Mouse (Mus musculus) c-Kit-negative CD71-positive TER-119-positive erythroid progenitor cells, embryonic 14.5 days (primary cell): Measurements from ENCODE around the gene Eif3f.

Experiments
- DNase-seq: peaks from one replicate; pipeline ENCODE4 v3.0.0-alpha.2; 2013; ENCODE audit warnings: low read depth, low spot score

Eif3f gene

DNA sequence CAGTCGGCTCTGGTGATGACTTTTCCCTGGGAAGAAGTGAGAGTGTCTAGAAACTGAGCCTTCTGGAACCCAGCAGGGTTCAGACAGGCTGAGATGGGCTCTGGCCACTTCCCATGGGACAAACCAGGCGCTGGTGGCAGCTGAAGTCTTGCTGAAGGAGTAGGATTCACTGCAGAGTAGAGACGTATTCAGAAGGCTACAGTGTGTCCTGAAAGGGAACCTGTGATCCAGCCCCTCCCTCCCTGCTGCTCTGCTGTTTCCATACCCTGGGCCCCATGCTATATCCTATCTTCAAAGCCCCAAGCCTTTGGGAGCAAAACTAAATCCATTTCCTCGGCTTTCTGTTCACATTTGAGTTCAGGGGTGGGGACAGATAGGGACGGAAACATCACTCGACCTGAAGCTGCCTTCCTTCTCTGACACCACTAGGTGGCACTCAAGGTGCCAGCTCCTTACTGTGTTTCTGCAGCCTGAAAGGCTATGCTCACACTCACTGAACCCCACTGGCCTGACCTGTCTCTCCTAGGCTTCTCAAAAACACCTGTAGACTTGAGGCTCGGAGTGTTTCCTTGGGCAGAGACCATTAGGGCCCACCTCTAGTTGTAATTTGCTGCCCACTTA is 32.6 kb downstream of the Eif3f start:
- no peak for DNase-seq

DNA sequence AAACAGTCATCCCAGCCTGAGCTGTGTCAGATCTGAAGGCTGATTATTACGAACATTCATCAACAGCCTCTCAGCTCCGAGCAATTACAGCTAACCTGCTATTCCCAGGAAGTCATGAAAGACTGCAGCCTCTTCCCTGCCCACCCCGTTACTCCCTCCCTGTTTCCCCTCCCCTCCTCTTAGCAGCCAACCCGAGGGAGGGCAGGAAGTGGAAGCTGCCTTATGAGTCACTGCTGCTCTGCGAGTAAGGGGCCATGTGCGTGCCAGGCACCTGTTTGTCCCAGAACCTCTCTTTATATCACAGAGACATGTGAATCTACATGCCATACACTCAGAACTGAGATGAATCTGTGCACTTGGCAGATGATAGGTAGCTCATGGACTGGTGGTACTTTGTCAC is 34.0 kb downstream of the Eif3f start:
- no peak for DNase-seq

- no peak for DNase-seq
Observed at GRCm38 (mm10) chr7:108972273-108972672, 38.1 kb downstream of the Eif3f start.

DNA sequence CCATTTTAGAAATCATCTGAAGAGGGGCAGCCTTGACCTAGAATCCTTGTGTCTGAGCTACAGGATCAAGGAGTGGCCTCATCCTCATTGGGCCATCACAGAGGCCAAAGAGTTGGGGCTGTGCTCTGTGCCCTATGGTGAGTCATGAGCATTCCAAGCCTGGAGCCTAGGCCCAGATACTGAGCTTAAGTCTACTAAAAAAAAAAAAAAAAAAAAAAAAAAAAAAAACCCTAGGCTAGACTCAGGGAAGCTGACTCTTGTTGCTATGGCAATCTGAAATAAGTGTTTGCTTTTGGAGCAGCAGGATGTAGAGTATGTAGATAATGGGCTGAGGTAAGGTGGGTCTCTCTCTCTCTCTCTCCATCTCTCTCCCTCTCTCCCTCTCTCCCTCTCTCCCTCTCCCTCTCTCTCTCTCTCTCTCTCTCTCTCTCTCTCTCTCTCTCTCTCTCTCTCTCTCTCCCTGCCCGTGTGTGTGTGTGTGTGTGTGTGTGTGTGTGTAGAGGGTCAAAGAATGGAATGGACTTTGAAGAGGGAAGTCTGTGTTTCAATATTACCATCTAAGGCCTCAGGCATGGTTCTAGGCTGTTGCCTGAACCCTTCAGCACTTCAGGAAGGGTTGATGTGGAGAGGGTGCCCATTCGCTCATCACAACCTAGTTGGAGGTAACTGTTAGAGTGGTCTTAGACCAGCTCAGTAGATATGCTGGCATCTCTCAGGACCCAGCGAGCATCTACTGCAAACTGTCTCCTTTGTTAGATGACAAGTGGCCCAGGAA is 51.9 kb downstream of the Eif3f start:
- no peak for DNase-seq

DNA sequence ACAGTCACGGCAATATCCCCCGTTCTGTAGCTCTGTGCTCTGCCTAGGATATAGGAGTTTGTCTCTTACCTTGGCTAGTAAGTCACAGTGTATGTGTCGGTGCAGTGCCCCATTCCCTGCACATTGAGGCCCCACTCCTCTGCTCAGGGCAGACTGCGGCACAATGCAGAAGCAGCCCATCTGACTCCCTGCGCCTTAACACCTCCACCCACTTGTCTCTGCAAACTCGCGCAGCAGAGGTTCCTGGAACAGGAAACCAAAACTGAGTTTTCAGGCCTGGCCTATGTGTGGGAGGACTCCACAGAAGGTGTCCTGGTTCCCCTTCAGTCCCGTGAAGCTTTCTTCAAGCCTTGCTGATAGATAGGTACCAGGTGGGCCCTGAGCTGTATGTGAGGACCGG is 57.0 kb downstream of the Eif3f start:
- no peak for DNase-seq
